Mouse (Mus musculus) cerebellum, adult 8-10 months (tissue): ENCODE results near the gene Slc3a1.
A peak's percentile ranks its signal among the peaks of the same experiment; 100 is the strongest.

ENCODE experiments used
- DNase-seq: peaks from one replicate; pipeline ENCODE4 v3.0.0; 2022

The Slc3a1 gene

DNA sequence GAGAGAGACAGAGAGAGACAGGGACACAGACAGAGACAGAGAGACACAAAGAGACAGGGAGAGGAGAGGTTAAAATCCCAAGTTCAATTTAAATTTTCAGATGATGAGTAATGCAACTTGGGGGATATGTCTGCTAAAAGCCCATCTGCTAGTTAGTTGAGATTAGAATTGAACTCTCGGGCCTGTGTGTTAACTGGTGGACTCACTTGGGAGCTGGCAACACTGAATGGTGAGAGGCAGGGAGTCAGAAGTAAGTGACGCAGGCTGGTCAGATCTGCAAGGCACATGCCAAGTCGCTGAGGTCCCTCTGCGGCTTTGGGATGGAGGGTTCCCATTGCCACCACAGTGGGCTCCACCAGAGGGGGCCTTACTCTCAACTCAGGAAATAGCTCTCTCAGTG, 10.1 kb downstream of the Slc3a1 start:
- DNase-seq = no peak

DNA sequence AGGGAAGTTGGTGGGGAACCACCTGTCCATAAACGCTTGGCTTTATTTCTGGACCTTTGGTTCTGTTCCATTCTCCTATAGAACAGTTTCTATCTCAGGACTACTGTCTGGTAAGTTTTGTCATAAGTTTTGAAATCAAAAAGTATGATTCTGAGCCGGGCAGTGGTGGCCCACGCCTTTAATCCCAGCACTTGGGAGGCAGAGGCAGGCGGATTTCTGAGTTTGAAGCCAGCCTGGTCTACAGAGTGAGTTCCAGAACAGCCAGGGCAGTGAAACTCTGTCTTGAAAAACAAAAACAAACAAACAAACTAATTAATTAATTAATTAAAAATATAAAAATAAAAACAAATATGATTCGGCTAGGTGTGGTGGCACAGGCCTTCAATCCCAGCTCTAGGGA, 10.6 kb downstream of the Slc3a1 start:
- DNase-seq = no peak

DNA sequence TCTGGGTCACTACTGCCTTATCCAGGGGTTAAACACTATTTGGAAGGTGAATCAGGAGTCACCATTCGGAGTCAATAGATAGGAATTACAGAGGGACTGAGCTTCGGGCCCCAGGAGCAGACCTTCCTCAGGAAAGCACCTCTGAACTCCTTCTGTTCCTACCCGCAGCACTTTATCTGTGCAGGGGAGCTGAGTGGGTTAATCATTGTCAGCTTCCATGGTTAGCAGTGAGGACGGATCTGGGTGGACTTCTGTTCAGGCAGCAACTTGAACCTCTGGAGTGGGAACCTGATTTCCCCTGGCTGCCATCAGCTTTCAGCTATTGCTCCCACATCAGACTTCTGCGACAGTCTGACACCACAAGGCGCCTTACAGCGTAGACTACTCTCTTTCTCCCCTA, 12.7 kb downstream of the Slc3a1 start:
- no peak for DNase-seq

DNA sequence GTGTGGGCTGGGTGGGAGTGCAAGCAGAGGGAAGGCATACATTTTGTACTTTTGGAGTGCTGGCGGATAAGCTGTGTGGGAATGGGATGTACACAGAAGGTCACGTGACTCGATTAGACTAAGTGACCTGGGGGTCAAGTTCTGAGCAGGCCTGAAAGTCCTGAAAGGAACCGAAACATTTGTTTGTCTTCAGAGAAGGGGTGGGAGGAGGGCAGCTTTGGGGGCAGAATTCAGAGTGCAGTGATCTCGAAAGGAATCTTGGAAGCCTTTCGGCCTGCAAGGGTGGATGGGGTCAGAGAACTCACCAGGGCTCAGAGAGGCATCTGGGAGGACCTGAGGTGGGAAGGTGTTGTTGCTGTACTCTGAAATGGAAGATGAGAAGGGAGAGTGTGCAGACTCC, 14.2 kb downstream of the Slc3a1 start:
- DNase-seq = no peak

DNA sequence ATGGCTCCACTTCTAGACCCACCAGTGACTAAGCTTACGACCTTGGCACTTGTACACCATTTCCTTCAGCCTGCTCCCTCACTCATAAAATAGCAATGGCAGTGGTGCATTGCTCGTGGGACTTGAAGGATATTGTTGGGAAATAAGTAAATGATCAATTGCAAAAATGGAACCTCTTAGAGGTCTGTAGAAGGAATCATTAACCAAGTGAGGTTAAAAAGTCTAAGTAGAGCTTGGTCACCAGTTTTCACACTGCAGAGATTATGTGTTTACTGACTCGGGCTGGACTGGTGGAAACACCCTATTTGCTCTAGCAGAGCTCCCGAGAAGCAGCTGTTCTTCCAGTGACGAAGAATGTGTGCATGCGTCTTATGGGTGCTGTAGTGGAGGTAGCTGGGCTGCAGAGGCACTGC, 15.2 kb downstream of the Slc3a1 start:
- no peak for DNase-seq

DNA sequence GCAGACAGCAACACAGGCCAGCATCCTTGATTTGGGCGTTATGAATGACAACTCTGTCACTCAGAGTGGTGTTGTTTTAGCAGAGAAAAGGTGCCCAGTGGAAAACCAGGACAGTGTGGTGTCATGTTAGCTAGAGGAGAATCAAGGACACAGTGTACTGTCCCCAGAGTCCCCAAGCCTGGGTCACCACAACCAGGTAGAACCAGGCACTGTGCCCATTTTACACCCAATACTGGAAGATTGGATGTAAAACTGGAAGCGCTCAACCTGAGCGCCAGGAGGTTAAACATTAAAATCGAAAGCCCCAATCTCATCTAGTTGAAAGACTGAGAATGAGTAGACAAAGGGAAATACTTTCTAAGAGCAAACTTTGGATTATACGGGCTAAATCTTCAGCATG, 16.3 kb downstream of the Slc3a1 start:
- DNase-seq = no peak

DNA sequence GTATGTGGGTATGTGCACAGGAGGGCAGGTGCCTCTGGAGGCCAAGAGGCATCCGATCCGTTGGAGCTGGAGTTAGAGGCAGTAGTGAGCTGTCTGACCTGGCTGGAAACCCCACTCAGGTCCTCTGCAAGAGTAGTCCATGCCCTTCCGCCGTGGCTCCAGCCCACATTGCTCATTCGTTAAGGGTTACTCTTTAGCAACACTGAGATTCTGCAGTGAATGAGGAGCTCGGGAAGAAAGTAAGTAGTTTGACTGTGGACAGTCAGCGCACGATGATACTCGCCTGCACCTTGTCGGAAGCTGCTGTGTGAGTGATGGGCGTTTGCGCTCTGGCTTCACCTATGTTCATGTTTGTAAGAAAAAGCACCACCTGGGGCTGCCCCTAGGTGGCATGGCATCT, 17.0 kb downstream of the Slc3a1 start:
- no peak for DNase-seq

DNA sequence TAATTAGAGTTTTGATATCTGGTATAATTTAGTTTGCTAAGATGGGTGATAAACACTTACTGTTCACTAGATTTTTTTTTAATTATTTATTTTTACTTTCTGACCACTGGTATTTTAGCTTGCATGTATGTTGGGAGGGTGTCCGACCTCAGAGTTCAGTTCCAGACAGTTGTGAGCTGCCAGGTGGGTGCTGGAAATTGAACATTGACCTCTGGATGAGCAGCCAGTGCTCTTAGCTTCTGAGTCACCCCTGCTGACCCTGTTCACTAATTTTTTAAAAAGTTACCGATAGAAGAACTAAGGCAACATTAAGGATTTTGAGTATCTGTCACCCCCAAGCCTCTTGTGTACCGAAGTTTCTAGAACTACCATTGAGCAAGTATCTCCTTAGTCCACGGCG, 20.2 kb downstream of the Slc3a1 start:
- DNase-seq = no peak

DNA sequence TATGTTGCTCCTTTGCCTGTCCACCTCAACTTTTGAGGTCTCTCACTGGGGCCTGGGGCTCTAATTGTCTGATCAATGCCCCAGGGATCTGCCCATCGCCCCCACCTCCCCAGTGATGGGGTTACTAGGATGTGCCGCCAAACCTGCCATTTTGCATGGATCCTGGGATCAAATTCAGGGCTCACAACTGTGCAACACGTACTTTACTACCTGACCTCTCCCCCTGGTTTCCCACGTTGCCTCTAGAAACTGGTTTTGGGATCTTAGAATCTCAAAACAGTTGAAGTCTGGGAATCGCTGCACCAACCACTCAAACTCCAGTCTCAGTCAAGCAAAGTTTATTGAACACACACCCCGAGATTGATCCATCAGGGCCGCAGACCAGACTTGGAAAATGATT, 30.1 kb downstream of the Slc3a1 start:
- DNase-seq = no peak

DNA sequence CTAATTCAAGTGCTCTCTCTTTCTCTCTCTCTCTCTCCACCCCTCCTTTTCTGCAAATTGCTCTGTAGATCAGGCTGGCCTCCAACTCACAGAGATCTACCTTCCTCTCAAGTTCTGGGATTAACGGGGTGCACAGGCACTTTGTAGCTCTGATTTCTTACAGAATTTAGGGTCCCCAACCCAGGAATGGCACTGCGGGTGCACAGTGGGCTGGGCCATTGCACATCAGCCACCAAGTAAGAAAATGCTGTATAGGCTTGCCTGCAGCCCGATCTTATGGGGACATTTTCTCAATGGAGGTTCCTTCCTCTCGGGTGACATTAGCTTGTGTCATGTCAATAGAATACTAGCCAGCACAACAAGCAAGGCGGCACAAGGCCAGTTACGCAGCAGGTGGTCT, 31.0 kb downstream of the Slc3a1 start:
- DNase-seq = no peak

DNA sequence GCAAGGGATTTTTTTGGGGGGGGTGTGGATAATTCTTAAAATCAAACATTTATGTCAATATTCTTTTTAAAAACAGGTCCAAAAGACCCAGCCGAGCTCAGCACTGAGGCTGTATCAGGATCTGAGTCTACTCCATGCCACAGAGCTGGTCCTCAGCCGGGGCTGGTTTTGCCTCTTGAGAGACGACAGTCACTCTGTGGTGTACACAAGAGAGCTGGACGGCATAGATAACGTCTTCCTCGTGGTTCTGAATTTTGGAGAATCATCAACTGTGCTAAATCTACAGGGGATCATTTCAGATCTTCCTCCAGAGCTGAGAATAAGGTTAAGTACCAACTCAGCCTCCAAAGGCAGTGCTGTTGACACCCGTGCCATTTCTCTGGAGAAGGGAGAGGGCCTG, 35.4 kb downstream of the Slc3a1 start:
- DNase-seq = no peak

DNA sequence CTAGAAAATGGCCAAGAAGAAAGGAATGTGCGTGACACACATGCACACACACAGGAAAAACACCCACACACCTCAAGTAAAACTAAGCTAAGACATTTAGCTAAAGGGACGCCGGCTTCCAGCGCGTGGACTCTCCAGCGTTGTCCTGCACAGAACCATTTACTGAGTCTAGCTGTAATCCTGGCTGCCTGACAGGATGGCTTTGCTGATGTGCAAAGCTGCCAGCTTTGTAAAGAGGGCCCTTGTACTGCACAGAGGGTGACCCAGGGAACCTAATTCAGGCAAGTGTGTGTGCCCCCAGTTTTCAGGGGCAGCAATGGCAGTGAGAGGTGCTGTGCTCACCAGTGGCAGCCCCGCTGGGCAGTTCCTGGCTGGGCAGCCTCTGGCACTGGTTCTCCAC, 39.2 kb downstream of the Slc3a1 start:
- DNase-seq = no peak

DNA sequence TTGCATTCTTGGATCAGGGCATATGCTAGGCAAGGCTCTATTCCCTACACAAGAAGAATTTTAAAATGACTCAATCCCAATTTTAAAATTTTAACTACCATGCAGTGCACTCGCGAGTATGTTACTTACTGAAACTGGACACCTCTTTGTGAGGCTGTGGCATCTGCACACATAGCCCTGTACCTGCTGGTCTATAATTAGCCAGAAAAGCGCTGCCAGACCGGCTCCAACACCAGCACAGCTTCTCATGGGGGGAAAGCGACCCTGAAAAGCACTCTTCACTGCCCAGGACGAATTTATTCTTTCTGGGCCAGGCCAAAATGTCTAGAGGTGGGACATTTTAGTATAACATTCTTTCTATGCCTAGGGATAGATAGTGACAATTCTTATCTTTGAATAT, 42.5 kb downstream of the Slc3a1 start:
- DNase-seq = no peak

DNA sequence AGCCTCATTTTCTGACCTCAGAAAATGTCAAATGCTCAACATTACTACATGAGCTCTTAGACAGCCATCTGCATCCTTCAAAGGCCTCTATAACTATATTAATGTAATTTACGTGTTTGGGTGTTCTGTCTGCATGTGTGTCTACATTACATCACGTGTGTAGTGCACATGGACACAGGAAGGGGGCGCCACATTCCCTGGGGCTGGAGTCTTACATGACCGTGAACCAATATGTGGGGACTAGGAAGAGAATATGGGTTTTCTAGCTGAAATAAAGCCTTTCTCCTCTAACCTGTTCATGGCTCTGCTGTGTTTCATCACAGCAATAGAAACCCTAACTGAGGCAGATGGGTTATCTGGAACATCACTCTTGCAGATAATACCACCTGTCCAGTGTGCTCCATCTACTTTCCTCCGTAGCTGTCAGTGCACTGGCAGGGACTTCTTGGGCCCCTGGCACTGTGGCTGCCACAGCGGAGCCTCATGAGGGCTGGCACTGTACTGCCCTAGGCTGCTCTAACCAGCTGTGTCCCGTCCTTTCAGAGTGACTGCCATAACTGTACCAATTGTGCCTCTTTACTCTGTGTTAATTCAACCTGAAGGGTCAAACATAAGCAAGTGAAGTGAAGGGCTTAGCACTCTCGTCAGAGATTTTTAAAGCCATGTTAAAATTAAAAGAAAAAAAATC, 43.1 kb downstream of the Slc3a1 start:
- DNase-seq = no peak

DNA sequence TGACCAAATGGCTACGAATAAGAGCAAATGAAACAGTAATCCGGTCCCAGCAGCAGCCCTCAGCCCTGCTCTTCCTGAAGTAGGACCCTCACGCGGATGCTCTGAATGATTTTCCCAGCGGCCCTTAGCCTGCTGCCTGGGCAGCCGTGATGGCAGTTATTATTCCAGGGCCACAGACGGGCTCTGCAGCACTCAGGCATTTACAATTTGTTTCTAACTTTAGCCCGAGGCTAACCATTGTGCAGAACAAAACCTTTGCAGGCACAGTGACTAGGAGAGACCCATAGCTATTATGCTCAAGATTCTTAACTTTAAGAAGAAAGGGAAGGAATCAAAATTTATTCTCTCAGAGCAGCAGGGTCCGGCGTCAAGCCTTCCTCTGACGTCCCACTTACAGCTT, 44.2 kb downstream of the Slc3a1 start:
- no peak for DNase-seq

DNA sequence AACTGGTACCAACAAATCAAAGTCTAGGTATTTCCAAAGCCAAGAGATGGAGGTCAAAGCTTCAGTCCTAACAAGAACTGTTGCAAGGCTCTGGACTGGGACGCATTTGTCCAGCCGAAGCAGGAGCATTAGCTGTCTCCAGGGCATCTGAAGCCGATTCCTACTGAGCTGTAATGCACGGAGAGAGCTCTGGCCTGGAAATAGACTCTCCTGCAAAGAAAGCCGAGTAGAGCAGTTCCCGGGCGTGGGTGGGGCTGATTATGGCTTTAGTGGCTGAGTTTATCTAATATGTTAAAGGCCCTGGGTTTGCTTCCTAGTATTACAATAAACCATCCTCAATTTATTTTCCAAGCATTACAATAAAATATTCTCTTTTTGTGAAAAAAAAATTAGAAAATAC, 45.0 kb downstream of the Slc3a1 start:
- no peak for DNase-seq

DNA sequence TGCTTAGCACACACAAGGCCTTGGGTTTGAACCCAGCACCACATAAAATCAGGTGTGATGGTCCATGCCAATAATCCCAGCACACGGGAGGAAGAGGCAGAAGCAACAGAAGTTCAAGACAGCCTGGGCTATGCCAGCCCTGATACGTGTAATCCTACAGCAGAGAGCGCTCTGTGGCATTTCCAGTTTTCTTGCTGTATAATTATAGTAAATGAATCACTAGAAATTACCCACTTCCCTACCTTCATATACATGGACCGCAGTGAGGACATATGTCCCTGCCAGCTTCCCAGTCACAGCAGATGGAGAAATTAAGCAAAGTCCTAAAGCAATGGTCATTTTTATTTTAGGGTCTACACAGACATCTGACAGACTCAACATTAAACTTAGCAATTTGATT, 45.9 kb downstream of the Slc3a1 start:
- no peak for DNase-seq

DNA sequence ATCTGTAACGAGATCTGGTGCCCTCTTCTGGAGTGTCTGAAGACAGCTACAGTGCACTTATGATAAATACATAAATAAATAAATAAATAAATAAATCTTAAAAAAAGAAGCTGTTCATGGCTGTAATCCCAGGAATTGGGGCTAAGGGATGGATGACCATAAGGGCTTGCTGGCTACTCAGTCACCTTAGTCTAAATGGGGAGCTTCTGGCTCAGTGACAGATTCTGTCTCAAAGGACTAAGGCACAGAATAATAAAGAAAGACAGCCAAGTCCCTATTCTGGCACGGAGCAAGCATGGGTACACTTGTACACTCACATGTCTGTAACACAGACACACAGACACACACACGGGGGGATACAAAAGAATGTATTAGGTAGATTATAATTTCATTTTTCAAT, 51.1 kb downstream of the Slc3a1 start:
- DNase-seq = no peak

DNA sequence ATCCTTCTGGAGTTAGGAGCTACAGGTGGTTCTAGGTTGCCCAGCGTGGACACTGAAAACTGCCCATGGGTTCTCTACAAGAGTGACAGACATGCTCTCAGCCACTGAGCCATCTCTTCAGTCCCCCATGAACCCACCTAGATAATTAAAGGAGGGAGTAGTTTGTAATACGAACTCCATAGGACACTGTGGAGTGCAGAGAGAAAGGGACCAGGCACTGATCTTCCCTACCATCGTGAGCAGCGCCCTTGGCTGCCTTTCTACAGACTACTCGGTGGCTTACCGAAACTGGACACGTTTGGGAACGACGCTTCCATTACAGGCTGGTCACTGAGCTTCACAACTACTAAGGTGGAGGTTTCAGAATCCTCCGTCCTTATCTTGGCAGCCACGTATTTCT, 52.6 kb downstream of the Slc3a1 start:
- DNase-seq = no peak

DNA sequence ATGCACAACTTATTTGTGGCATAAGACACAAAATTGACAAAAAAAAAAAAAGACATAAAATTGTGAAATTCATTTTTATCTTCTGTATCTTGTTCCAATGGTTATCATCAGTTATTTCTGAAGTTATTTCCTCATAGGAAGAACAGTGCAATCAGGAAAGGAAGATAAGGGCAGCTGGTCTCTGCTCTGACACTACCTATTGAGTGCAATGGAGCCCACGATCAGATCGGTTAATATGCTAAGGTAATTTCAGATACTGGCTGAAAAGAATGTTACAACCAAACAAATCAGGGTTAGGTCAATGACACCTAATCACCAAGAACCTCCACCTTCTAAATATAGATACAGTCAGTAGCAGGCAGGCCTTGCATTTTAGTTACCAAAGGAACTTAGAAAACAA, 57.2 kb downstream of the Slc3a1 start:
- no peak for DNase-seq

DNA sequence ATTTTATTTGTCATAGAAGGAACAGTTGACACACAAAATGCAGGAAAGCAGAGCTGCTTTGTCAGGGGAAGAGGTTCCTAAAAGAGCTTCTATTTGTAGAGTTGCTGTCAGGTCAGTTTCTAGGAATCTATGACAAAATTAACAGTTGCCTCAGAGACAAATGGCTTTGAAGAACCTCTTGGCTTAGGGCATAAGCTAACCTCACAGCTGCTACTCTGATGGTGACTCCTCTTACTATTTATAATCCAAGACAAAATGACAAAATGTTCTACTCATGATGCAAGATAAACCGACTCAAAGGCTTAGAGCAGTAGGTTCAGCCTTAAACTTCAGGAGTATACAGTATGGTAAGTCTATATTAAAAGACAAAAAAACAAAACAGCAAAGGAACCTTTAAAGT, 58.3 kb downstream of the Slc3a1 start:
- no peak for DNase-seq

DNA sequence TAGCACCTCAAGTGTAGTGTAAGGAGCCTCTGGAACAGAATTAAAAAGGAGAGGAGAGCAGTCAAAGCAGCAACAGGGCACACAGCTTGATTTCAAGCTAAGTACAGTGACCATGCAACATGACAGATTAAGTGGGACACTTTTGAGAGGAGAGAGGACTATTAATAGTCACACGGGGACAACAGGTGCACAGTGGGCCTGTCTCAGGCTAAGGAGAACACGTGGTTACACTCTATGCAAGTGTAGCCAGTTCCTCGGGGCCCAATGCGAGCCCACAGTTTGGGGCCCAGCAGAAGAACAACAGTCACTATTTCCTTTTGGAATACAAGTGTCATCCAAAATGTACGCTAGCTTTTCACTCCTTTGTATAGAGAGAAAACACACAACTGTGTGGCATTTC, 59.4 kb downstream of the Slc3a1 start:
- peak; percentile 55 for DNase-seq

DNA sequence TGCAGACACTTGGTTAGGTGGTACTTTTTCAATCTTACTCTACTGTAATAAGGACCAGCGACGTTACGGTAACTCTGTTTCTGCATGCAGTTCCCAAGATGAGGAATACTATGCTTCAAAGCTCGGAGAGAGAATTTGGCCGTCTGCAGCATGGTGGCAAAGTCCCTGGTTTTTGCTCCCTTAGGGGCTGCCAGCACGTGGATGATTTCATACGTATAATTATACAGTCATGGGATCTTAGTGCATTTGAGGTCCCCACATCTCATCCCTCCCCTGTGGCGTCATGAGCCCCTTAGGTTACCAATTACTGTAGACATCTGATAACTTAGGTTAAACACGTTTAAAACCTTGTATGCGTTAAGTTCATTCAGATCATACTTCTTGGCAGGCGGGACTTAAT, 60.2 kb downstream of the Slc3a1 start:
- no peak for DNase-seq

DNA sequence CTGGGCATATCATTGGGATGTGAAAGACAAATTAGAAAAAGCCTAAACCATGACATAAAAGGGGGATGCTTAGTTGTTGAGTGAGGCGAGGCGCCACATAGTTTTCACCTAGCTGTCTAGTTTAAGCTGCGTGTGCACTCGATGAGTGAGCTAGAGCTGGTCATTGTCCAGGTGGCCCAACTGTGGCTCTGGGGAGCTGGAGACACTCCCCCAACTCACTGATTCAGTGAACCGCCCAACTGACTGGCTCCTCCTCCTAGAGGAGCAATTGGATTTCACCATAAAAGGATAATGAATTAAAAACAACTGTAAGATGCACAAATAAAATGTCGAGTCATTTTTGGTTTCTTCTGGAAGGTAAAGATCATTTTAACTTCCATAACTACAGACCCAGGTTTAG, 60.8 kb downstream of the Slc3a1 start:
- DNase-seq = peak; percentile 32

DNA sequence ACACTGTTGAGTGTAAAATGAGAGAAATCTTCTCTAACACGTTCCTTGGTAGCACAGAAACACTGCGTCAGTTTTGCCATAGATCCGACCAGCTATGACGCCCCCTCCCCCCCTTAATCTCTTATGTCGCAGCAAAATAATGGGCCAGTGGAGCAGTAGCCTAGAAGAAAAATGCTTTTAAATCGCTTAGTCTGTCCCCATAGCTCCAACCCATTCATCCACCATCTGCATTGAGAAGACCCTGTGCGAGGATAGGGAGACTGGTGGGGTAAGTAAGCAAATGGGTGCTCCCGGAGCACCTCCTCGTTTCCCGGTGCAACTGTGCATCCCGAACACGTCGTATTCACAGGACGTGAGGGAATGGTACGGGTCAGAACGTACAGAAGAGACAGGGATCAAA, 61.4 kb downstream of the Slc3a1 start:
- no peak for DNase-seq
